Mouse (Mus musculus): ENCODE results near the gene Cdk5r2. TPM values are rescaled to one million over a fixed set of nuclear protein-coding genes. Genes with fewer than 3 reads are reported as not detected.

Cdk5r2 gene
- polyA plus RNA-seq, 1 experiment from 2014 or later, result 12.4 TPM

- Histone ChIP-seq H3K27me3 (peaks cover 84% of the 10 kb centered on the region), H3K4me3 (peak overlapping the region; percentile 42; the same call in 1 of the 2 replicates), H3K4me1 (replicated peaks) (peaks cover 37% of the 10 kb centered on the region), H3K27ac (replicated peaks) (no peak overlapping the region), H3K9ac (no peak overlapping the region), H3K36me3 (no peaks in the 10 kb centered on the region), H3K9me3 (no peaks in the 10 kb centered on the region), H3K4me2 (peak overlapping the region; percentile 87)
- WGBS, result 4% methylated on average over 8 of the region's 8 CpGs
- ATAC-seq (ENCODE audit: low FRiP score, low read depth), result no peak
These were observed 28.1 kb downstream of the Cdk5r2 start for GRCm38 (mm10) chr1:74882828-74883227.

GRCm38 (mm10) chr1:74883441-74883840 is 28.7 kb downstream of the Cdk5r2 start:
- WGBS, result 9% methylated on average over 5 of the region's 5 CpGs
- Histone ChIP-seq H3K4me2 (0 out of 2 replicates have a peak overlapping the region, but pooled peaks have one; percentile 87), H3K9ac (no peak overlapping the region), H3K9me3 (no peaks in the 10 kb centered on the region), H3K27me3 (peaks cover 90% of the 10 kb centered on the region), H3K4me1 (replicated peaks) (peaks cover 37% of the 10 kb centered on the region), H3K4me3 (no peak overlapping the region), H3K36me3 (no peaks in the 10 kb centered on the region), H3K27ac (replicated peaks) (no peak overlapping the region)
- no peak for ATAC-seq (ENCODE audit: low FRiP score, low read depth)

GRCm38 (mm10) chr1:74884196-74885141 is 29.7 kb downstream of the Cdk5r2 start:
- H3K27ac ChIP-seq (replicated peaks), result no peak overlapping the region
- peaks cover 37% of the 10 kb centered on the region for H3K4me1 ChIP-seq (replicated peaks)
- H3K4me2 ChIP-seq, result peak overlapping the region; percentile 48
- H3K9ac ChIP-seq, result 0 out of 2 replicates have a peak overlapping the region, but pooled peaks have one; percentile 27
- peaks cover 86% of the 10 kb centered on the region for H3K27me3 ChIP-seq
- ATAC-seq (ENCODE audit: low FRiP score, low read depth), result no peak
- under 1% methylated on average over 57 of the region's 57 CpGs for WGBS
- no peaks in the 10 kb centered on the region for H3K36me3 ChIP-seq
- no peaks in the 10 kb centered on the region for H3K9me3 ChIP-seq
- H3K4me3 ChIP-seq, result peak overlapping the region; percentile 23

GRCm38 (mm10) chr1:74885369-74886042 is 30.8 kb downstream of the Cdk5r2 start, which contains the start of gene Fev:
Gene Fev (minus strand): TSS chr1:74885419.
- peaks cover 93% of the 10 kb centered on the region for H3K27me3 ChIP-seq
- peaks cover 37% of the 10 kb centered on the region for H3K4me1 ChIP-seq (replicated peaks)
- ATAC-seq (ENCODE audit: low FRiP score, low read depth), result no peak
- H3K4me3 ChIP-seq, result peak within 1 kb of the TSS; percentile 23
- 0 out of 2 replicates have a peak within 1 kb of the TSS, but pooled peaks have one; percentile 27 for H3K9ac ChIP-seq
- H3K27ac ChIP-seq (replicated peaks), result no peak within 1 kb of the TSS
- H3K4me2 ChIP-seq, result peak within 1 kb of the TSS; percentile 48
- H3K9me3 ChIP-seq, result no peaks in the 10 kb centered on the region
- WGBS, result under 1% methylated on average over 29 of the region's 43 CpGs
- H3K36me3 ChIP-seq, result no peaks in the 10 kb centered on the region

GRCm38 (mm10) chr1:74891513-74891912 is 36.8 kb downstream of the Cdk5r2 start:
- no peak overlapping the region for H3K4me3 ChIP-seq
- peaks cover 91% of the 10 kb centered on the region for H3K27me3 ChIP-seq
- ATAC-seq (ENCODE audit: low FRiP score, low read depth), result no peak
- no peak overlapping the region for H3K4me2 ChIP-seq
- H3K9me3 ChIP-seq, result no peaks in the 10 kb centered on the region
- no peaks in the 10 kb centered on the region for H3K36me3 ChIP-seq
- WGBS, result 0% methylated on average over 4 of the region's 8 CpGs
- peaks cover 19% of the 10 kb centered on the region for H3K4me1 ChIP-seq (replicated peaks)
- H3K9ac ChIP-seq, result no peak overlapping the region
- no peak overlapping the region for H3K27ac ChIP-seq (replicated peaks)

GRCm38 (mm10) chr1:74892351-74893133 is 37.8 kb downstream of the Cdk5r2 start:
- ATAC-seq (ENCODE audit: low FRiP score, low read depth), result peak; percentile 25; the same call in 1 of the 2 replicates
- Histone ChIP-seq H3K4me3 (peak overlapping the region; percentile 31), H3K9ac (peak overlapping the region; percentile 21), H3K36me3 (no peaks in the 10 kb centered on the region), H3K4me1 (replicated peaks) (peaks cover 19% of the 10 kb centered on the region), H3K27me3 (peaks cover 90% of the 10 kb centered on the region), H3K9me3 (no peaks in the 10 kb centered on the region), H3K4me2 (peak overlapping the region; percentile 55), H3K27ac (replicated peaks) (no peak overlapping the region)
- WGBS, result 1% methylated on average over 39 of the region's 39 CpGs

- Histone ChIP-seq H3K4me3 (peak within 1 kb of the TSS; percentile 31), H3K27ac (replicated peaks) (no peak within 1 kb of the TSS), H3K4me2 (peak within 1 kb of the TSS; percentile 55), H3K9ac (peak within 1 kb of the TSS; percentile 21), H3K27me3 (peaks cover 87% of the 10 kb centered on the region), H3K4me1 (replicated peaks) (peaks cover 19% of the 10 kb centered on the region), H3K9me3 (no peaks in the 10 kb centered on the region), H3K36me3 (no peaks in the 10 kb centered on the region)
- ATAC-seq (ENCODE audit: low FRiP score, low read depth), result peak; percentile 54
- WGBS, result 2% methylated on average over 25 of the region's 25 CpGs
These were observed 38.6 kb downstream of the Cdk5r2 start, which contains the start of gene Cryba2 for GRCm38 (mm10) chr1:74893134-74893855. Gene Cryba2 (minus strand): TSS chr1:74893143.

- WGBS, result 19% methylated on average over 4 of the region's 4 CpGs
- H3K4me2 ChIP-seq, result no peak overlapping the region
- H3K9me3 ChIP-seq, result no peaks in the 10 kb centered on the region
- H3K27me3 ChIP-seq, result peaks cover 86% of the 10 kb centered on the region
- H3K36me3 ChIP-seq, result no peaks in the 10 kb centered on the region
- H3K4me3 ChIP-seq, result no peak overlapping the region
- ATAC-seq (ENCODE audit: low FRiP score, low read depth), result no peak
- no peak overlapping the region for H3K9ac ChIP-seq
- H3K27ac ChIP-seq (replicated peaks), result no peak overlapping the region
- peaks cover 19% of the 10 kb centered on the region for H3K4me1 ChIP-seq (replicated peaks)
These were observed 40.2 kb downstream of the Cdk5r2 start for GRCm38 (mm10) chr1:74894966-74895365.

GRCm38 (mm10) chr1:74897976-74898375 is 43.2 kb downstream of the Cdk5r2 start:
- WGBS, result 6% methylated on average over 7 of the region's 7 CpGs
- no peak for ATAC-seq (ENCODE audit: low FRiP score, low read depth)
- H3K27me3 ChIP-seq, result peaks cover 86% of the 10 kb centered on the region
- H3K36me3 ChIP-seq, result no peaks in the 10 kb centered on the region
- no peak overlapping the region for H3K4me2 ChIP-seq
- H3K27ac ChIP-seq (replicated peaks), result no peak overlapping the region
- no peak overlapping the region for H3K4me3 ChIP-seq
- no peaks in the 10 kb centered on the region for H3K9me3 ChIP-seq
- no peak overlapping the region for H3K9ac ChIP-seq
- peaks cover 16% of the 10 kb centered on the region for H3K4me1 ChIP-seq (replicated peaks)

GRCm38 (mm10) chr1:74898656-74899431 is 44.1 kb downstream of the Cdk5r2 start:
- Histone ChIP-seq H3K27ac (replicated peaks) (no peak overlapping the region), H3K4me2 (no peak overlapping the region), H3K36me3 (no peaks in the 10 kb centered on the region), H3K4me1 (replicated peaks) (peaks cover 10% of the 10 kb centered on the region), H3K9ac (no peak overlapping the region), H3K9me3 (no peaks in the 10 kb centered on the region), H3K4me3 (no peak overlapping the region), H3K27me3 (peaks cover 87% of the 10 kb centered on the region)
- 8% methylated on average over 7 of the region's 10 CpGs for WGBS
- ATAC-seq (ENCODE audit: low FRiP score, low read depth), result no peak
